Mouse (Mus musculus) neural tube, embryonic 13.5 days (tissue): ENCODE data around the gene Bclaf1. TPM values are rescaled to one million over a fixed set of nuclear protein-coding genes. Genes with fewer than 3 reads are reported as not detected.

Experiments
- ATAC-seq: fragments of 200-750 bp; cut with Nextera tagmentation; 2 replicates; pipeline ENCODE4 v1.8.0; 2017; ENCODE audit warnings: low read depth, mild to moderate bottlenecking, moderate TSS enrichment, moderate library complexity
- H3K27ac ChIP-seq: fragments of 300-500 bp; sonication (generic); replicated peaks from 2 replicates; pipeline ENCODE4 v1.5.1; 2015; ENCODE audit warnings: moderate library complexity, mild to moderate bottlenecking, inconsistent platforms
- H3K27me3 ChIP-seq: fragments of 300-500 bp; sonication (generic); 2 replicates; pipeline ENCODE4 v1.6.1; 2015; ENCODE audit warnings: mild to moderate bottlenecking, inconsistent platforms
- H3K36me3 ChIP-seq: fragments of 300-500 bp; sonication (generic); 2 replicates; pipeline ENCODE4 v1.6.1; 2015; ENCODE audit warnings: mild to moderate bottlenecking, inconsistent platforms
- H3K4me1 ChIP-seq: fragments of 300-500 bp; sonication (generic); replicated peaks from 2 replicates; pipeline ENCODE4 v1.6.1; 2015; ENCODE audit warnings: inconsistent platforms
- H3K4me2 ChIP-seq: fragments of 300-500 bp; sonication (generic); 2 replicates; pipeline ENCODE4 v1.6.1; 2015; ENCODE audit warnings: inconsistent platforms, mild to moderate bottlenecking, moderate library complexity
- H3K4me3 ChIP-seq: fragments of 300-500 bp; sonication (generic); 2 replicates; pipeline ENCODE4 v1.5.1; 2015; ENCODE audit warnings: mild to moderate bottlenecking, inconsistent platforms
- H3K9ac ChIP-seq: fragments of 300-500 bp; sonication (generic); 2 replicates; pipeline ENCODE4 v1.6.1; 2015; ENCODE audit warnings: moderate library complexity, mild to moderate bottlenecking, inconsistent platforms
- H3K9me3 ChIP-seq: fragments of 300-500 bp; sonication (generic); 2 replicates; pipeline ENCODE4 v1.6.1; 2016; ENCODE audit warnings: inconsistent platforms
- WGBS: fragments of 180-500 bp; shearing (Covaris S2); methylation state at CpG from one replicate; pipeline ENCODE4 v1.1.7; 2015; 5-methylcytosine and 5-hydroxymethylcytosine counted together
- microRNA-seq: library from miRNA; unstranded; fragments of <30 nt; microRNA quantifications from one replicate; pipeline ENCODE4, GENCODE M21; 2016
- polyA plus RNA-seq: library from polyadenylated mRNA; unstranded; fragments of >200 nt; fragmentation: Nextera tagmentation; extraction: Ambion mirVana; gene quantifications from 2 replicates; pipeline ENCODE4 v1.2.1, GENCODE M21; 2015

The Bclaf1 gene
- polyA plus RNA-seq, 1 experiment from 2014 or later, result 111 TPM

GRCm38 (mm10) chr10:20381352-20381751, 69.1 kb downstream of the Bclaf1 start:
- H3K4me1 ChIP-seq, result 0 out of 2 replicates have a peak, but pooled peaks cover 6% of the 10 kb centered on the region
- no peaks in the 10 kb centered on the region for H3K9me3 ChIP-seq
- H3K4me2 ChIP-seq, result no peak overlapping the region
- H3K4me3 ChIP-seq, result no peak overlapping the region
- no peaks in the 10 kb centered on the region for H3K27me3 ChIP-seq
- 85% methylated on average over 3 of the region's 3 CpGs for WGBS
- H3K27ac ChIP-seq, result no peak overlapping the region
- H3K36me3 ChIP-seq, result no peaks in the 10 kb centered on the region
- H3K9ac ChIP-seq, result no peak overlapping the region
- no peak for ATAC-seq

DNA sequence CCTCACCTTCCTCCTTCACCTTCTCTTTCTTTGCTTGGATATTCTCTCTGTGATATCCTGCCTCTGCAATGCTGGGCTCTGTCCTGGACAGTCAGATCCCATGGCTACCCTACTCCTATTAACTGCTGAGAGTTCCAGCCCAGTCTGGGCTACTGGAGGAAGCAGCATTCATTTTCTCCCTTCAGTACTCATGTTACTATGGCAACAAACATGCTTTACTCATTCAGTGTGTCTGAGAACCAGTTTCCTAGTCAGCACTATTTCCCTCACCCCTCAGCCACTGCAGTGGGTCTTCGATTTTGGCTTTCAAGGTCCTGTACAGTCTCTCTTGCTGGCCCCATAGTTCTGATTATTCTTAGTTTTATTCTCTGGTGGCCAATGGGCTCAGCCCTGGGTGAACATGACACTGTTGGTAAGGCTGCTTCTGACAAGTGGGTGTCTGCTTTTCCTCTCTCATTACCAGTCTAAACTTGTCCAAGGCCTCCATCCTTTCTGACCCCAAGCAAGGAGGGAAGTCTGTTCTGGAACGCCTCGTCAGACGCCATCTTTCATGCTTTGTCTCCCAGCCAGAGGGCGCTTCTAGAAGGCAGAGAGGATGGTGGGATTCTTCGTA, 70.6 kb downstream of the Bclaf1 start:
- Histone ChIP-seq H3K4me1 (0 out of 2 replicates have a peak, but pooled peaks cover 6% of the 10 kb centered on the region), H3K27ac (no peak overlapping the region), H3K9me3 (no peaks in the 10 kb centered on the region), H3K4me3 (no peak overlapping the region), H3K27me3 (no peaks in the 10 kb centered on the region), H3K4me2 (no peak overlapping the region), H3K9ac (no peak overlapping the region), H3K36me3 (no peaks in the 10 kb centered on the region)
- ATAC-seq, result peak; percentile 63
- 80% methylated on average over 6 of the region's 6 CpGs for WGBS

GRCm38 (mm10) chr10:20390568-20390967, 78.3 kb downstream of the Bclaf1 start:
- Histone ChIP-seq H3K9me3 (no peaks in the 10 kb centered on the region), H3K4me1 (no peaks in the 10 kb centered on the region)
- WGBS, result 72% methylated on average over 3 of the region's 3 CpGs

More at GRCm38 (mm10) chr10:20390568-20390967, 78.3 kb downstream of the Bclaf1 start:
- no peaks in the 10 kb centered on the region for H3K27me3 ChIP-seq
- H3K36me3 ChIP-seq, result no peaks in the 10 kb centered on the region
- H3K4me3 ChIP-seq, result no peak overlapping the region
- H3K9ac ChIP-seq, result no peak overlapping the region
- H3K4me2 ChIP-seq, result no peak overlapping the region
- ATAC-seq, result no peak
- no peak overlapping the region for H3K27ac ChIP-seq

Small RNAs within 50 kb of the gene (microRNA-seq; reads per million reads assigned to microRNA genes)
- not detected for gene Mir6413

Other genes with a start within 250 kb of the Bclaf1 start
- gene Map7, start 164.0 kb upstream of the Bclaf1 start, polyA plus RNA-seq, result 15.3 and 17.8 TPM in 2 replicates
- gene Mtfr2, start 35.3 kb downstream of the Bclaf1 start, polyA plus RNA-seq, result 0.36 and 0.42 TPM in 2 replicates